Mouse (Mus musculus) cerebellum, postnatal 36 days (tissue): ENCODE measurements around the gene Fto.

Experiments
- DNase-seq, 2 experiments: peaks; one replicate each; pipeline ENCODE4 v3.0.0; 2021 to 2022; ENCODE audit warnings: mixed read lengths in 2 of 2

Fto gene

GRCm38 (mm10) chr8:91324916-91325315 lies 11.6 kb downstream of the Fto start:
- DNase-seq: no peak

- DNase-seq: no peak
Observed at GRCm38 (mm10) chr8:91326018-91326417, 12.7 kb downstream of the Fto start.

- no peak for DNase-seq
Observed at GRCm38 (mm10) chr8:91326946-91327345, 13.6 kb downstream of the Fto start.

- no peak for DNase-seq
Observed at GRCm38 (mm10) chr8:91327471-91328205, 14.3 kb downstream of the Fto start.

GRCm38 (mm10) chr8:91329056-91329455 lies 15.7 kb downstream of the Fto start:
- no peak for DNase-seq

GRCm38 (mm10) chr8:91329461-91329850 lies 16.1 kb downstream of the Fto start:
- no peak for DNase-seq

GRCm38 (mm10) chr8:91338389-91339154 lies 25.2 kb downstream of the Fto start:
- no peak for DNase-seq

GRCm38 (mm10) chr8:91339651-91340050 lies 26.3 kb downstream of the Fto start:
- DNase-seq: no peak

GRCm38 (mm10) chr8:91340746-91341145 lies 27.4 kb downstream of the Fto start:
- DNase-seq: no peak

GRCm38 (mm10) chr8:91342196-91342595 lies 28.9 kb downstream of the Fto start:
- no peak for DNase-seq

GRCm38 (mm10) chr8:91342798-91343197 lies 29.5 kb downstream of the Fto start:
- DNase-seq: no peak

- DNase-seq: no peak
Observed at GRCm38 (mm10) chr8:91344659-91345058, 31.3 kb downstream of the Fto start.

GRCm38 (mm10) chr8:91347146-91347545 lies 33.8 kb downstream of the Fto start:
- no peak for DNase-seq

GRCm38 (mm10) chr8:91347595-91347994 lies 34.3 kb downstream of the Fto start:
- DNase-seq: no peak

GRCm38 (mm10) chr8:91349816-91350215 lies 36.5 kb downstream of the Fto start:
- no peak for DNase-seq

- no peak for DNase-seq
Observed at GRCm38 (mm10) chr8:91350628-91351027, 37.3 kb downstream of the Fto start.

- DNase-seq: no peak
Observed at GRCm38 (mm10) chr8:91352598-91352997, 39.3 kb downstream of the Fto start.

- DNase-seq: no peak
Observed at GRCm38 (mm10) chr8:91353062-91353461, 39.7 kb downstream of the Fto start.

GRCm38 (mm10) chr8:91353907-91354306 lies 40.6 kb downstream of the Fto start:
- no peak for DNase-seq

- DNase-seq: no peak
Observed at GRCm38 (mm10) chr8:91355301-91355905, 42.1 kb downstream of the Fto start.

GRCm38 (mm10) chr8:91355956-91356699 lies 42.8 kb downstream of the Fto start:
- no peak for DNase-seq

- no peak for DNase-seq
Observed at GRCm38 (mm10) chr8:91357493-91358014, 44.2 kb downstream of the Fto start.

- DNase-seq: no peak
Observed at GRCm38 (mm10) chr8:91358016-91358415, 44.7 kb downstream of the Fto start.
